Mouse (Mus musculus) heart, postnatal 36 days (tissue): Measurements from ENCODE around the gene Tmem126b. TPM values are rescaled to one million over a fixed set of nuclear protein-coding genes. Genes with fewer than 3 reads are reported as not detected.

ENCODE experiments used
- DNase-seq, 2 experiments: peaks; one replicate each; pipeline ENCODE4 v3.0.0; 2021 to 2022
- intact Hi-C: fragments of 180-260 bp; cut with DNase I; formaldehyde crosslinking; loops from one replicate; pipeline ENCODE4 v1.15.1; 2025
- total RNA-seq, 2 experiments: library from RNA; stranded (reverse); gene quantifications; 2 replicates each; pipeline ENCODE4 v1.2.3; 2021

The Tmem126b gene
- total RNA-seq, 2 experiments from 2014 or later, result 24.7 to 25.6 TPM

DNA sequence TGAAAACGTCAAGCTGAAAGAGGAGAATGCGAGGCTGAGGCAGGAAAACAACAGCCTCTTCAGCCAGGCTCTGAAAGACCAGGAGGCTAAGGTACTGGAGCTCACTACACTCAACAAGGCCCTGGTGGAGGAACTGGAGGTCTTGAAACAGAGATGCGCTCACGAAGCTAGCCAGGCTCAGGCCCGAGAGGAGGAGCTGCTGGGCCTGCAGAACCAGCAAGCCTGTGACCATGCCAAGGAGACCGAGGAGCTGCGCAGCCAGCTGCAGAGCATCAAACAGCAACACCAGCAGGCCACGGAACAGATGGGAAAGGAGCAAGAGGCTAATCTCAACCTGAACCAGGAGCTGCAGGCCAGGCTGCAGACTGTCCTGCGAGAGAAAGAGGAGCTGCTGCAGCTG is 48.8 kb downstream of the Tmem126b start:
- peak in 1 of 2 experiments; percentile 8 for DNase-seq
- intact Hi-C loops, result loop anchor here (2.0 to 10.0 kb wide), 2 partner anchors 16 to 442 kb away; partner anchors contain the start of genes Crebzf and Eed

DNA sequence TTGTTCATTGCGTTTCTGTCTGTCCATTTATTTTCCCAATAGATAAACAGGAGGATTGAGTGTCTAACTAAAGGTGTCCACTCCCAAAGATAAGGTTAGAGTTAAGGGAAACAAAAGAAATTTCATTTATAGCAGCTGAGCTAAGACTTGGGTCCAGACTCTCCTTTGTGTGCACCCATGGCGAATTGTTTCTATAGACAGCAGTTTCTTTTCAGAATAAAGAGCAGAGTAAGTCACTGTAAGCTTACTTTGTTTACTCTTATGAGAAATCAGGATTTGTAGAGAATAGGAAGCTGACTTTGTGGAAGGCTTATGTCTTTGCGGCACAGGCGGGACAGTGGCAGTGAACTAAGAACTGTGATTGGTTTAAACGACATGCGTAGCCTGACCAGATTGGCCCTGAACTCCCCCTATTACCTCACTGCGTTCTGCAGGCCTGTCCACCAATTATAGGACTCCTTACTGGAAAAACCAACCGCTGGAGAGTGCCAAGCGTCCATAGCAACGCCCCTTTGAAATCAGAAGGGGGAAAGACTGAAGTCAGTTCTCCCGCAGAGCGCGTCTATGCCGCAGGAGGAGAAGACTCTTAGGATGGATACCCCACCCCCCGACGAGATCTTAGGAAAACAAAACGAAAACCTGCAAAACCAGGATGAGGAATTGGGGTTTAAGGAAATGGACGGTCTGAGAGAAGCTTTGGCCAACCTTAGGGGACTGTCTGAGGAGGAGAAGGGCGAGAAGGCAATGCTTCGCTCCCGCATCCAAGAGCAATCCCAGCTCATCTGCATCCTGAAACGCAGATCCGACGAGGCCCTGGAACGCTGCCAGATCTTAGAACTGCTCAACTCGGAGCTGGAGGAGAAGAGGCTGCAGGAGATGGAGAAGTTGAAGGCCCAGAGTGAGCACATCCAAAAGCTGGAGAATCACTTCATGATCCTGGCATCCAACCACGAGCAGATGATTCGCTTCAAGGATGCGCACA is 49.5 kb downstream of the Tmem126b start, which contains the start of gene Ccdc89:
Gene Ccdc89 (plus strand): TSS at position 558 of the 982 bp plus-strand sequence.
- intact Hi-C loops, result loop anchor here (2.0 to 10.0 kb wide), 2 partner anchors 16 to 442 kb away; partner anchors contain the start of genes Crebzf and Eed
- DNase-seq, result peak; percentile 75 to 78

Other genes starting within 250 kb of the Tmem126b start
- under 1 TPM; 0.24 to 0.28 TPM for gene Ccdc83, start 210.2 kb downstream of the Tmem126b start, total RNA-seq
- 1 to 10 TPM; 2.6 to 2.7 TPM for gene Sytl2, start 173.7 kb downstream of the Tmem126b start, total RNA-seq
- under 1 TPM; 0.22 to 0.24 TPM for gene Ccdc89, start 49.4 kb downstream of the Tmem126b start, total RNA-seq
- 10 to 100 TPM; 18.5 to 21.5 TPM for gene Crebzf, start 33.3 kb downstream of the Tmem126b start, total RNA-seq
- gene Tmem126a, start 18.8 kb downstream of the Tmem126b start, total RNA-seq, result 100 to 1,000 TPM; 120 to 136 TPM
- 1 to 10 TPM; 1.9 to 3.1 TPM for gene Dlg2, start 671 bp upstream of the Tmem126b start, total RNA-seq